Mouse (Mus musculus) thymus, postnatal 4 days (tissue): Measurements from ENCODE around the gene Bcap29.
"Not testable (repeated sequence)": the region's sequence is repeated elsewhere in the genome, so short reads cannot be mapped to it uniquely, and the experiment has no call there.

Source experiments
- DNase-seq: peaks from one replicate; pipeline ENCODE4 v3.0.0; 2021

The Bcap29 gene

DNA sequence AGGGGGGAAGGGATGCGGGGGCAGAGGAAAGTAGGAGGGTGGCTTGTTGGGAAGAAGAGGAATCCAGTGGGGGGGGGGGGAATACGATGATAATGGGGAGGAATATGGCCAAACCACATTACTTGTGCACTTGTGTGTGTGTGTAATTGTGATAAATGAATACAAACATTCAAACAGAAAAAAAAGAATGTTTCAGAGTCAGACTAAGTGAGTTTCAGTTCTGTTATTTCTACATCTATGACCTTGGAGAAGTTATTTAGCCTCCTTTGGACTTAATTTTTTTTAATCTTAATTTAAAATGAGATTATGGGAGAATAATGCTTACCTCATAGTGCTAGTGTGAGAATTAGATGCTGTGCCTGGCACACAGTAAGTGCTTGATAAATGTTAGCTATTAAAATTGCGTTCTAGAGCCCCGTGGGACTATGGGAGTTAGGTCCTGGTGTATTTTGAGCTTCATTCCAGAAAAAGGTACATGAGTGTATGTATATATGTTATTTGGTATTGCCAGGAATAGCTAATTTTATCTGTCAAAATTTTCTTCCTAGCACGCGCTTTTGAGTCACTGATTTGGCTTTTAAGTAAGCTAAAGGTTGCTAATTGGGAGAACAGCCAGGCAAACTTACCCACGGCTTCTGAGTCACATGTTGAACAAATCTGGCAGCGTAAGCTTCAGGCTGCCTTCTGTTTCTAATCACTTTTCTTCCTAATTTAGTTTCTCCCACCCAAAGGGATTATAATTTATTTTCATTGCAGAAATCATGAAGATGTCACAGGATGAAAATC is 55.6 kb downstream of the Bcap29 start:
- no peak for DNase-seq

DNA sequence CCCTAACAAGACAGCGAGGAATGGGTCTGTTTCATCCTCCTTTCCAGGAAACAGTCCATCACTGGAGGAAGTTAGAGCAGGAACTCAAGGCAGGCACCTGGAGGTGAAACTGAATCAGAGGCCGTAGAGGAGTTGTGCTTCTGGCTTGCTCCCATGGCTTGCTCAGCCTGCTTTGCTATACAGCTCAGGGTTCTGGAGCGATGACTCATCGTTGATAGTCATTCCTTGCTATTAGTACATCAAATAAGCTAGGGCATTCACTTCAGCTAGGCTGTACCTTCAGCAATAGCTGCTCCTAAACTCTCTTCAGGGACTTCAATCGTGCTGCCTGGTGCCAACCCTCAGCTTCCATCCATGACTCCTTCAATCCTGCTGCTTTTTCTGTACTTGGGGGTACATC is 60.0 kb downstream of the Bcap29 start:
- DNase-seq = no peak

DNA sequence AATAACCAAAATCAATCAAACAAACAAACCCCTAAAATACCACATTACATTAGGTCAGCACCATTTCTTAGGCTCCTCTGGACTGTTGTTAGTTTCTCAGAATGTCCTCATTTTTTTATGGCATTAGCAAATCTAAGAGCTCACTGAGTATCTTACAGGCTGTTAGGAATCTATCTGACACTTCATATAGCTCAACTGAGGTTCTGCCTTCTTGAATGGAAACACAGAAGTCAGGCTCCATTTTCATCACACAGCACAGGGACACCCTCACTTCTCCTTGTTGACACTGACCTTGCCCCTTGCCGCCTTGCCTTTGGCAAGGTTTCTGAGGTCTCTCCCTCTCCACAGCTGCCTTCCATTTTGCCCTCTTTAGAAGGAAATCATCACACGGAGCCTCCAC is 64.7 kb downstream of the Bcap29 start:
- no peak for DNase-seq

DNA sequence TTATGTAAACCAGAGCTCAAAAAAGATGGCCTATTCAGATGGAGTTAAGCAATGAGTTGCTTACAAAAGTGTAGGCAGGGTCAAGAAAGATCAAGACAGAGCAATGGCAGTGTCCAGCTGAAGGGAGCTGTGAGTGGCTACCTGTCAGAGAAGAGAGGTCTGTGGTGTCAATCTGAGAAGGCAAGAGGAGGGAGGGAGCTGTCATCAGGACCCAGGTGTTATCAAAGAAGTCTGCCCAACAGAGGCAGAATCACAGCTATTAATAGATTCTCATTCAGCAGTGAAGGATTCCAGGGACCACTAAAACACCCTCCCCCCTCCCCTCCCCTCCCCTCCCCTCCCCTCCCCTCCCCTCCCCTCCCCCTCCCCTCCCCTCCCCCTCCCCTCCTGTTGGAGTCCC is 65.8 kb downstream of the Bcap29 start:
- DNase-seq = no peak

DNA sequence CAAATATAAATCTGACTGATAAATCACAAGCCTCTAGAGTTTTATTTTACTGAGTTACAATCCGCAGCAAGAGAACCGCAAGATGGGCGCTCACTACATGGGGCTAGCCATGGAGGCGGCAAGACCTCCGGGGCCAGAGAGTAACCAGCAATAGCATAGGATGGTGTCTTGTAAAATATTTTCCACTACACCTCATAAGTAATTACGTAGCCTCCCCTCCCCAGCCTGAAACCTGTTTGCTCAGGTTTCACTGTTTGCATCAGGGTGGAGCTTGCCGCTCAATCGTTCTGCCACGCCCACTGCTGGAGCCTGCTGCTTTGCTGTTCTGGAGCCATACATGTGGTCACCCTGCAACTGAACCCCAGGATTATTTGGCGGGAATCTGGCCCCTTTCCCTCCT is 66.9 kb downstream of the Bcap29 start:
- DNase-seq = not testable (repeated sequence)

DNA sequence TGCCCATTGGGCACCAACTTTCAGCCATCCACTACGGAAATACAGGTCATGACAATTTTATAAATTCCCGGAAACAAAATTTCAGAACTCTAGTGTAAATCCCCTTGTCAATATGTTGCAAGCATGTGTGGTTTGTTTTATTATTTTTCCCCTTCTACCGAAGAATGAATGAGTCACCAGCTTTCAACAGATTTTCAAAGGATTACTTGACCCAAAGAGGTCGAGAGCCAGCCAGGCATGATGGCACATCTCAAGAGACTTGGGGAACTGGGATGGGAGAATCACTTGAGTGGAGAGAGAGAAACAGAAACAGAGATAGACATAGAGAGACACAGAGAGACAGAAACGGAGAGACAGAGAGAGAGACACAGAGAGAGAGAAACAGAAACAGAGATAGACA is 73.7 kb downstream of the Bcap29 start:
- no peak for DNase-seq

DNA sequence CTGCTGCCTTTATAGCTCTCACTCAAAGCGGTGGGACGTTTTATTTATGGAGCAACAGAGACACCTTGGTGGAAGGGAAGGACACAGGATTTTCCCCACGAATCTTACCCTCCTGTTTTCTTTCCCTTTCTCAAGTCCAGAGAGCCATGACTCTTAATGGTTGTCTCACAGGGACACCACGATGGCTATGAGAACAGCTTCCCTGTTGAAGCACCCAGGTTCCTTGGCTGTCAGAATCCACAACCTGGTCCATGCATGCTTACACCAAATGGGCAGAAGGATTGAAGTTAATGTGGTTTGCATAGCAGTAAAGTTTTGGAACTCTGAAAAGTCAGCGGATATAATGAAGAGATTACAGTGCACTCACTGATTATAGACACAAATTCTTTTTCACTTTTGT is 74.5 kb downstream of the Bcap29 start:
- no peak for DNase-seq

DNA sequence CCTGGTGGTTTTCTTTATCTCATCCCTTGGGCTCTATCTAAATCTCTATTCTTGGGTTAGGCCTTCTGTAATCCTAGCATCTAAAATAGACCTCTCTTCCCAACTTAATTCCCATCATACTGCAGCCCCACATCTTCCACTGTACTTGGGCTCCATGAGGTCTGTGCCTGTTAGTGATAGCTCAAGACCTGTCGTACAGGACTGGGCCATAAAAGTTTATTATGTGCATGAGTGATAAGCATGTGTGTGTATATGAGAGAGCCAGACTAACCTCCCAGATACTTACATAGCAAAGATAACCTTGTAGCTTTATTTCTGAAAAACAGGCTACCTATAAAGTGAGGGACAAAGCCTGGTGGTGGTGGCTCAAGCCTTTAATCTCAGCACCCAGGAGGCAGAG is 80.1 kb downstream of the Bcap29 start:
- no peak for DNase-seq

DNA sequence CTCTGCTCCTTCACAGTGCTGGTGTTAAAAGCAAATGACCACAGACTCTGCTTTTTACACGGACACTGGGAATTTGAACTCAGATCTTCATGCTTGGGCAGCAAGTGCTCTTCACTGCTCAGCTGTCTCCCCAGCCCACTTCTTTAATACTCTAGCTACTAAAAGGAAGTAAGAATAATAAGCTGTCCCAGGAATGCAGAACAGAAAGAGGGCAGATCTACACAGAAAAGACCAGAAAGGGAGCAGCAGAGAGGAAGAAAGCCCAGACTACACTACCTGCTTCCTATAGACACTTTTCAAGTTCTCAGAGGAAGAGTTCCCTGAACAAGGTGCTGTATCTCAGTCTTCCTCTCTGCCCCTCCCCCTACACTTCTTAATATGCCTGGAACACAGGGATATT is 83.2 kb downstream of the Bcap29 start:
- DNase-seq = no peak

DNA sequence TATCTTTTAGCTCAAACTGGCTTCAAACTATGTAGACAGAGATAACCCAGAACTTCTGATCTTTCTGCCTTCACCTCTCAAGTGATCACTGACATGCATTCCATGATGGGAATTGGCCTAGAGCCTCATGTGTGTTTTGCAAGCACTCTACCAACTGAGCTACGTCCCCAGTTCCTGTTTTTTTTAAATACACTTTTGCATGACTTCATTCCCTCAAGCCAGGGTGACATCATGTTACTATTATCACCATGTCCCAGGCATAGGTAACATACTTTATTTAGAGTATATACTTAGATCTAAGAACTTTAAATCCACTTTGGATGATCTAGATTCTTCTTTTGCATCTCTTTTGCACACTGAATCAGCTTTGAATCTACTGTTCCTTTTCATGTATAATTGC is 88.4 kb downstream of the Bcap29 start:
- DNase-seq = no peak

DNA sequence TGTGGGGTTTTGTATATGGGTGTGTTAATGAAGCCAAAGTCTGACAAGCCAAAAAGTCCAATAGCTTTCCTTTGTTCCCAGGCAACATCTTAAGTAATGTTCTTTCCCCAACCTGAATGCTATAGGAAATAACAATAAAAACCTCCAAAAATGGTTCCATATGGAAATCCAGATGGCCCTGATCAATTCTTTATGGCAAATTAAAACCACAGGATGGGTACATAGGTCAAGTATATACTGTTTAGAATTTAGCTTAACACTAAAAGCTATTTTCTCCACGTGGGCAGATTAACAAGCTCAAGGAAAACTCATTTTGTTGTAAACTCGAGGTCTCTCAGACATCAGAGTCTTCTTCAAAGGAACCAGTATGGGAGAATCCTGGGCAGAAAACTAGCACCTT is 89.2 kb downstream of the Bcap29 start:
- no peak for DNase-seq

DNA sequence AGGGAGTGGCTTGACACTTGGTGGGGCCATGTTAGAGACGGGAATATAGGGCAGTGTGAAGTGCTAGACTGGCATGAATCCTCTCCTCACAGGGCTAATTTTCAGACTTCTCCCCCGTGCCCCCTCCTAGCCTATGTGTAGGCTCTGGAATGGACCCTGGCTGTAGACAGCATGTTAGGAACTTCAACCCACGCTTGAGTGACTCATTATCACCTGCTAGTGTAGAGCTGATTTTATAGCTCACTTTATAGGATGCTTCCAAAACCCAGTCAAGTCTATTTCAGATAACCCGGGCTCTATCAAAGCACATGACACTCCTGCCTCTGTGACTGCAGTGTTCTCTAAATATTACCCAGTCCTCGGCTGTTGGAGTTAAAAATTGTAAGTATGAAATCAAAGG is 92.9 kb downstream of the Bcap29 start:
- no peak for DNase-seq
